Mouse (Mus musculus): Measurements from ENCODE around the gene Map7. TPM values are rescaled to one million over a fixed set of nuclear protein-coding genes. Genes with fewer than 3 reads are reported as not detected.

Gene Map7
- total RNA-seq (2018; cell fraction: chromatin; rRNA removed): 10 to 100 TPM in 13 of 26 experiments, 1 to 10 TPM in 12, under 1 TPM in 1; 0.40 to 57.8 (median 8.3) TPM
- 1 to 10 TPM in 13 of 26 experiments, under 1 TPM in 13; 0.18 to 3.9 (median 1.5) TPM for total RNA-seq (2018; cell fraction: cytosol; rRNA removed)
- 10 to 100 TPM in 4 of 26 experiments, 1 to 10 TPM in 12, under 1 TPM in 10; 0.22 to 32.6 (median 3.8) TPM for total RNA-seq (2018; cell fraction: nucleus; rRNA removed)
- 0.91 to 2.8 TPM (median 2.7 TPM) in 3 replicates for polyA plus RNA-seq (2018)

- no peak within 1 kb of the TSS for H3K4me3 ChIP-seq (ENCODE audit: inconsistent target)
- H3K27ac ChIP-seq: no peak within 1 kb of the TSS
- H3K36me3 ChIP-seq (ENCODE audit: inconsistent target): no peaks in the 10 kb centered on the region
- H3K79me2 ChIP-seq (ENCODE audit: inconsistent target): no peaks in the 10 kb centered on the region
- 9% methylated on average over 51 of the region's 51 CpGs for WGBS (ENCODE audit: missing documents)
Measured at GRCm38 (mm10) chr10:20148130-20148772, at the start of gene Map7. Gene Map7, plus strand, starts transcription at chr10:20148471.

GRCm38 (mm10) chr10:20101456-20101855 lies 46.8 kb upstream of the Map7 start:
- WGBS (ENCODE audit: missing documents): 98% methylated on average over 6 of the region's 6 CpGs
- H3K4me3 ChIP-seq (ENCODE audit: inconsistent target): no peak overlapping the region
- H3K79me2 ChIP-seq (ENCODE audit: inconsistent target): no peaks in the 10 kb centered on the region
- no peak overlapping the region for H3K27ac ChIP-seq
- H3K36me3 ChIP-seq (ENCODE audit: inconsistent target): no peaks in the 10 kb centered on the region

- no peaks in the 10 kb centered on the region for H3K79me2 ChIP-seq (ENCODE audit: inconsistent target)
- H3K4me3 ChIP-seq (ENCODE audit: inconsistent target): no peak overlapping the region
- H3K36me3 ChIP-seq (ENCODE audit: inconsistent target): peaks cover 10% of the 10 kb centered on the region
- H3K27ac ChIP-seq: peak overlapping the region; percentile 85
- WGBS (ENCODE audit: missing documents): 35% methylated on average over 8 of the region's 8 CpGs
Measured at GRCm38 (mm10) chr10:20104271-20104931, 43.9 kb upstream of the Map7 start.

GRCm38 (mm10) chr10:20105575-20105974 lies 42.7 kb upstream of the Map7 start:
- 83% methylated on average over 4 of the region's 4 CpGs for WGBS (ENCODE audit: missing documents)
- Histone ChIP-seq H3K27ac (peak overlapping the region; percentile 85), H3K36me3 (ENCODE audit: inconsistent target) (peaks cover 10% of the 10 kb centered on the region), H3K79me2 (ENCODE audit: inconsistent target) (no peaks in the 10 kb centered on the region), H3K4me3 (ENCODE audit: inconsistent target) (no peak overlapping the region)

GRCm38 (mm10) chr10:20107031-20107430 lies 41.2 kb upstream of the Map7 start:
- no peak overlapping the region for H3K27ac ChIP-seq

GRCm38 (mm10) chr10:20111508-20111907 lies 36.8 kb upstream of the Map7 start:
- Histone ChIP-seq H3K36me3 (ENCODE audit: inconsistent target) (peaks cover 10% of the 10 kb centered on the region), H3K79me2 (ENCODE audit: inconsistent target) (no peaks in the 10 kb centered on the region), H3K4me3 (ENCODE audit: inconsistent target) (no peak overlapping the region), H3K27ac (no peak overlapping the region)
- WGBS (ENCODE audit: missing documents): 79% methylated on average over 5 of the region's 5 CpGs

More at GRCm38 (mm10) chr10:20107031-20107430, 41.2 kb upstream of the Map7 start:
- Histone ChIP-seq H3K79me2 (ENCODE audit: inconsistent target) (no peaks in the 10 kb centered on the region), H3K36me3 (ENCODE audit: inconsistent target) (peaks cover 10% of the 10 kb centered on the region), H3K4me3 (ENCODE audit: inconsistent target) (no peak overlapping the region)
- 97% methylated on average over 14 of the region's 14 CpGs for WGBS (ENCODE audit: missing documents)

GRCm38 (mm10) chr10:20112026-20112973 lies 36.0 kb upstream of the Map7 start:
- H3K79me2 ChIP-seq (ENCODE audit: inconsistent target): no peaks in the 10 kb centered on the region
- H3K27ac ChIP-seq: no peak overlapping the region
- H3K4me3 ChIP-seq (ENCODE audit: inconsistent target): no peak overlapping the region
- WGBS (ENCODE audit: missing documents): 94% methylated on average over 18 of the region's 18 CpGs
- peaks cover 10% of the 10 kb centered on the region for H3K36me3 ChIP-seq (ENCODE audit: inconsistent target)

GRCm38 (mm10) chr10:20119504-20120425 lies 28.5 kb upstream of the Map7 start:
- WGBS (ENCODE audit: missing documents): 92% methylated on average over 15 of the region's 15 CpGs

GRCm38 (mm10) chr10:20121981-20122380 lies 26.3 kb upstream of the Map7 start:
- Histone ChIP-seq H3K27ac (no peak overlapping the region), H3K36me3 (ENCODE audit: inconsistent target) (no peaks in the 10 kb centered on the region), H3K4me3 (ENCODE audit: inconsistent target) (no peak overlapping the region), H3K79me2 (ENCODE audit: inconsistent target) (no peaks in the 10 kb centered on the region)
- 100% methylated on average over 4 of the region's 4 CpGs for WGBS (ENCODE audit: missing documents)

More at GRCm38 (mm10) chr10:20119504-20120425, 28.5 kb upstream of the Map7 start:
- H3K36me3 ChIP-seq (ENCODE audit: inconsistent target): no peaks in the 10 kb centered on the region
- no peaks in the 10 kb centered on the region for H3K79me2 ChIP-seq (ENCODE audit: inconsistent target)
- no peak overlapping the region for H3K4me3 ChIP-seq (ENCODE audit: inconsistent target)
- no peak overlapping the region for H3K27ac ChIP-seq

GRCm38 (mm10) chr10:20123401-20123800 lies 24.9 kb upstream of the Map7 start:
- H3K79me2 ChIP-seq (ENCODE audit: inconsistent target): no peaks in the 10 kb centered on the region
- H3K36me3 ChIP-seq (ENCODE audit: inconsistent target): 0 out of 2 replicates have a peak, but pooled peaks cover 7% of the 10 kb centered on the region
- H3K27ac ChIP-seq: peak overlapping the region; percentile 53
- 13% methylated on average over 9 of the region's 9 CpGs for WGBS (ENCODE audit: missing documents)
- H3K4me3 ChIP-seq (ENCODE audit: inconsistent target): no peak overlapping the region

- H3K36me3 ChIP-seq (ENCODE audit: inconsistent target): 0 out of 2 replicates have a peak, but pooled peaks cover 7% of the 10 kb centered on the region
- no peak overlapping the region for H3K27ac ChIP-seq
- WGBS (ENCODE audit: missing documents): 93% methylated on average over 12 of the region's 12 CpGs
Measured at GRCm38 (mm10) chr10:20124576-20124975, 23.7 kb upstream of the Map7 start.

GRCm38 (mm10) chr10:20125226-20125625 lies 23.0 kb upstream of the Map7 start:
- no peaks in the 10 kb centered on the region for H3K79me2 ChIP-seq (ENCODE audit: inconsistent target)
- WGBS (ENCODE audit: missing documents): 48% methylated on average over 4 of the region's 4 CpGs
- no peak overlapping the region for H3K4me3 ChIP-seq (ENCODE audit: inconsistent target)
- H3K27ac ChIP-seq: no peak overlapping the region
- 0 out of 2 replicates have a peak, but pooled peaks cover 7% of the 10 kb centered on the region for H3K36me3 ChIP-seq (ENCODE audit: inconsistent target)

More at GRCm38 (mm10) chr10:20124576-20124975, 23.7 kb upstream of the Map7 start:
- no peak overlapping the region for H3K4me3 ChIP-seq (ENCODE audit: inconsistent target)
- no peaks in the 10 kb centered on the region for H3K79me2 ChIP-seq (ENCODE audit: inconsistent target)

- 46% methylated on average over 12 of the region's 12 CpGs for WGBS (ENCODE audit: missing documents)
- 0 out of 2 replicates have a peak, but pooled peaks cover 3% of the 10 kb centered on the region for H3K36me3 ChIP-seq (ENCODE audit: inconsistent target)
Measured at GRCm38 (mm10) chr10:20132933-20133652, 15.2 kb upstream of the Map7 start.

More at GRCm38 (mm10) chr10:20132933-20133652, 15.2 kb upstream of the Map7 start:
- Histone ChIP-seq H3K79me2 (ENCODE audit: inconsistent target) (no peaks in the 10 kb centered on the region), H3K27ac (no peak overlapping the region), H3K4me3 (ENCODE audit: inconsistent target) (no peak overlapping the region)
